Mouse (Mus musculus) embryonic facial prominence, embryonic 13.5 days (tissue): ENCODE data around the gene Rab27a. TPM values are rescaled to one million over a fixed set of nuclear protein-coding genes. Genes with fewer than 3 reads are reported as not detected.

Source experiments
- ATAC-seq: fragments of 200-750 bp; cut with Nextera tagmentation; 2 replicates; pipeline ENCODE4 v1.8.0; 2017; ENCODE audit warnings: low read depth; ENCODE audit not compliant: insufficient number of reproducible peaks, insufficient read depth, low FRiP score, low TSS enrichment
- H3K27ac ChIP-seq: fragments of 300-500 bp; sonication (generic); 2 replicates; pipeline ENCODE4 v1.5.1; 2015; ENCODE audit warnings: moderate library complexity, mild to moderate bottlenecking, inconsistent platforms
- H3K27me3 ChIP-seq: fragments of 300-500 bp; sonication (generic); 2 replicates; pipeline ENCODE4 v1.6.1; 2015; ENCODE audit warnings: mild to moderate bottlenecking, inconsistent platforms
- H3K36me3 ChIP-seq: fragments of 300-500 bp; sonication (generic); 2 replicates; pipeline ENCODE4 v1.6.1; 2015; ENCODE audit warnings: mild to moderate bottlenecking, inconsistent platforms
- H3K4me1 ChIP-seq: fragments of 300-500 bp; sonication (generic); 2 replicates; pipeline ENCODE4 v1.6.1; 2015; ENCODE audit warnings: inconsistent platforms
- H3K4me2 ChIP-seq: fragments of 300-500 bp; sonication (generic); 2 replicates; pipeline ENCODE4 v1.6.1; 2015; ENCODE audit warnings: moderate library complexity, mild to moderate bottlenecking, inconsistent platforms
- H3K4me3 ChIP-seq: fragments of 300-500 bp; sonication (generic); 2 replicates; pipeline ENCODE4 v1.5.1; 2015; ENCODE audit warnings: mild to moderate bottlenecking, inconsistent platforms
- H3K9ac ChIP-seq: fragments of 300-500 bp; sonication (generic); 2 replicates; pipeline ENCODE4 v1.6.1; 2015; ENCODE audit warnings: mild to moderate bottlenecking, inconsistent platforms
- H3K9me3 ChIP-seq: fragments of 300-500 bp; sonication (generic); 2 replicates; pipeline ENCODE4 v1.6.1; 2016; ENCODE audit warnings: inconsistent platforms
- WGBS: fragments of 180-500 bp; shearing (Covaris S2); methylation state at CpG from one replicate; pipeline ENCODE4 v1.1.7; 2015; ENCODE audit warnings: mixed read lengths; 5-methylcytosine and 5-hydroxymethylcytosine counted together
- polyA plus RNA-seq: library from polyadenylated mRNA; unstranded; fragments of >200 nt; fragmentation: Nextera tagmentation; extraction: Ambion mirVana; gene quantifications from 2 replicates; pipeline ENCODE4 v1.2.1, GENCODE M21; 2015

Gene Rab27a
- 9.7 and 10.1 TPM in 2 replicates for polyA plus RNA-seq

DNA sequence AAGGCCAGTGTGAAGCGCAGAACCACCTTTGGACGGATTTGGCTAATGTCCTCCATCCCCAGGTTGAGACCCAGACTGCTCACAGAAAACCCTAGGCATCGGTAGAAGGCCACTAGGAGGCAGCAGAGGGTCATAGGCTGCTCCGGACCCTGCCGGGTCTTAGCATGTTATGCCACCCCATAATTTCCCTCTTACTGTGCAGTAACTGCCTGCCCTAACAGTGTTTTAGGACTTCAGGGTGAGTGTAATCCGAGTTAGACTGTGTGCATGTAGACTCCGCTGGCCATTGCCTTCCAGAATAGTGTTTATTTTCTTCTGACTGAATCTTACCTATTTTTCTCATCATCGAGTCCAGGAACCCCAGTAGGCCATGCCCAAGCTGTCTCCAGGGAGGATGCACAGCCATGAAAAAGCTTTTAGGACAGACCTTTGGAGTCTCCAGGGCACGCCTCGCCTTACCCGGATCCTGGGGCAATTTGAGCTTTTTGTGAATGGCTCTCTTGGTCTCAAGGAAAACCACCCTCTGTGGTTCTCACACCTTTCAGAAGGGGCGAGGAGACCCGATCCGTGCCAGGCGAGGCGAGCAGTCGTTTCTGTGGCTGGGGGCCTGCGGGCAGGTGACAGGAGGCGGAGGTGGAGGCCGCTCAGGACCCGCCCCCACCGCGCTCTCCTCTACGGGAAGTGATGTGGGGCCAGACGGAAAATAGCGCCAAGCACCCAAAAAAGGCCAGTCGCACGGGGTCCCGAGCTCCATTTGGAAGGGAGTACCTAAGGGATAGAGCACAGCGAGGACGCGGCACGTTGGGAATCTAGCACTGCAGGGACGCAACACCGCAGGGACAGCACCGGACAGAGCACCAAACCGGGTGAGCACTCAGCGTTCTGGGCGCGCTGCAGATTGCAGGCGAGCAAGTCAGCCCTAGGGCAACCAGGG is at the start of gene Rab27a:
Gene Rab27a, plus strand, starts transcription at position 709 of the 934 bp plus-strand sequence.
- Histone ChIP-seq H3K4me3 (peak within 1 kb of the TSS; percentile 55), H3K36me3 (no peaks in the 10 kb centered on the region), H3K9ac (peak within 1 kb of the TSS; percentile 76), H3K27me3 (0 out of 2 replicates have a peak, but pooled peaks cover 3% of the 10 kb centered on the region), H3K4me1 (peaks cover 25% of the 10 kb centered on the region), H3K9me3 (no peaks in the 10 kb centered on the region), H3K27ac (peak within 1 kb of the TSS; percentile 41), H3K4me2 (peak within 1 kb of the TSS; percentile 94)
- ATAC-seq: peak; percentile 63
- under 1% methylated on average over 41 of the region's 41 CpGs for WGBS

- H3K4me3 ChIP-seq: no peak overlapping the region
- no peaks in the 10 kb centered on the region for H3K9me3 ChIP-seq
- no peak for ATAC-seq
- H3K9ac ChIP-seq: no peak overlapping the region
- H3K27me3 ChIP-seq: no peaks in the 10 kb centered on the region
- no peaks in the 10 kb centered on the region for H3K36me3 ChIP-seq
- H3K27ac ChIP-seq: no peak overlapping the region
- H3K4me1 ChIP-seq: no peaks in the 10 kb centered on the region
- no peak overlapping the region for H3K4me2 ChIP-seq
Observed at GRCm38 (mm10) chr9:72996167-72996566, 48.5 kb upstream of the Rab27a start.

DNA sequence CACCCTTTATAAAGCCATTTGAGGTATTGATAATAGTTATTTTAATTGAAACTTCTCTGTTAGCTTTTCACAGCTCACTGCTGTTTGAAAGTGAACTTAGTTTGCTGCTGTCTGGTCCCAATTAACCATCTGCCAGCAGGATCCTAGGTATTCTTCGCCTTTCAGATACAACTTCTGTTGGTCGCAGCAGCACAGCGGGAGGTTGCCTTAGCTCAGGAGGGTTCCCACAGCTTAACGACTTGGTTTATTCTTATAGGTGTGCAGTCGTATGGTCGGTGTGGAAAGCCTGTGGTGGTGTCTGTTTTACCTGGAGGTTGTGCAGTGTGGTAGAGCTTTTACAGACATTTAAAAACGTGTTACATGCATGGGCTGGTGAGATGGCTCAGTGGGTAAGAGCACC is 47.8 kb upstream of the Rab27a start:
- WGBS: 59% methylated on average over 7 of the region's 7 CpGs
- no peaks in the 10 kb centered on the region for H3K27me3 ChIP-seq
- no peak for ATAC-seq
- no peak overlapping the region for H3K4me3 ChIP-seq
- no peaks in the 10 kb centered on the region for H3K36me3 ChIP-seq
- H3K27ac ChIP-seq: no peak overlapping the region
- H3K9ac ChIP-seq: no peak overlapping the region
- no peaks in the 10 kb centered on the region for H3K4me1 ChIP-seq
- no peaks in the 10 kb centered on the region for H3K9me3 ChIP-seq
- H3K4me2 ChIP-seq: no peak overlapping the region

DNA sequence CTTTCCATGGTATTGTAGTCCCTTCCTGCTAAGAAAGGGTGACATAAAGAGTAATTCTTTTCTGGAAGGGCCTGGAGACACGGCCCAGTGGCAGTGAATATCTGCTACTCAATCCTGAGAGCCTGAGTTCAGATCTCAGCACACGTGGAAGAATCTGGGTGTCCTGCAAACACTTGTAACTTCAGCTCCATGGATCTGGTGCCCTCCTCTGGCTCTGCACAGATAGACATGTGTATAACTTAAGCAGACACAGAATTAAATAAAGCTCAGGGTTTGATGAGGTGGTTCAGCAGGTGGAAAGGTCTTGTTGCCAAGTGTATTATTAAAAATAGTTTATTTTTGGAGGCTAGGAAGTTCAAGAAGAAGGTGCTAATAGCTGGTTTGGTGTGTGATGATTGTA is 44.2 kb upstream of the Rab27a start:
- Histone ChIP-seq H3K9me3 (no peaks in the 10 kb centered on the region), H3K27ac (no peak overlapping the region), H3K9ac (no peak overlapping the region), H3K4me2 (no peak overlapping the region), H3K4me1 (no peaks in the 10 kb centered on the region), H3K4me3 (no peak overlapping the region), H3K27me3 (no peaks in the 10 kb centered on the region), H3K36me3 (0 out of 2 replicates have a peak, but pooled peaks cover 8% of the 10 kb centered on the region)
- 68% methylated on average over 2 of the region's 2 CpGs for WGBS
- ATAC-seq: no peak

- no peak overlapping the region for H3K4me2 ChIP-seq
- ATAC-seq: no peak
- whole genome bisulfite sequencing: 84% methylated on average over 13 of the region's 13 CpGs
- H3K36me3 ChIP-seq: peaks cover 17% of the 10 kb centered on the region
- no peaks in the 10 kb centered on the region for H3K9me3 ChIP-seq
- no peaks in the 10 kb centered on the region for H3K27me3 ChIP-seq
- no peak overlapping the region for H3K9ac ChIP-seq
- H3K4me1 ChIP-seq: no peaks in the 10 kb centered on the region
- H3K27ac ChIP-seq: no peak overlapping the region
- no peak overlapping the region for H3K4me3 ChIP-seq
Observed at GRCm38 (mm10) chr9:73001314-73002011, 43.2 kb upstream of the Rab27a start.

DNA sequence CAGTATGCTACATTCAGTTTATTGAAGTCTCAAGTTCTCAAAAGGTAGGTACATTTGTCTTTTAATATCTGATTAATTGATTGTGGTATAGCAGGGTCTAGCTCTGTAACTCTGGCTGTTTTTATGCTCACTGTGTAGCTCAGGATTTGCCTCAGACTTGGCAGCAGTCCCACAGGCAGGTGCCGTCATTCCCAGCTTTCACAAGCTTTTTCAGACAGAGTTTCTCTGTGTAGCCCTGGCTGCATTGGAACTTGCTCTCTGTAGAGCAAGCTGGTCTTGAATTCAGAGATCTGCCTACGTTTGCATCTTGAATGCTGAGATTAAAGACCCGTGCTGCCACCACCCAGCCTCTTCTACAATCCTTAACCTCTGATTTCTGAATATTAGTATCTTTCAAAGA is 42.5 kb upstream of the Rab27a start:
- WGBS: 76% methylated on average over 3 of the region's 3 CpGs
- no peak for ATAC-seq
- H3K36me3 ChIP-seq: peaks cover 17% of the 10 kb centered on the region

DNA sequence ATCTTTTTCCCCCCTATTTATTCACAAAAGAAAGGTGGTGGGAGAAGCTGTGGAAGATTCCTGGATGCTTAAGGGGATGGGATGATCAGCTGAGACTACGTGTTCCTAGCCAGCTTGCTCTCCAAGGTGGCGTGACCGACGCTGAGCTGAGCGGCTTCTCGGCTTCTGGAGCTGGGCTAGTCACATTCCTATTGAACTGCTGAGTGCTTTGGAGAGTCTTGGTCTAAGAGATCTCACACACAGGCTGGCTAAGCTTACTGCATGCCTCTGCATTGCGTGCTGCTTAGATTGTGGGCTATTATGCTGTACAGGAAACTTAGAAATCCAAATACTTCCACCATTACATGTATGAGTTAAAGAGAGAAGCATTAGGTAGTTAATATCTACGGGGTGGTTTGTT is 40.6 kb upstream of the Rab27a start:
- Histone ChIP-seq H3K4me3 (no peak overlapping the region), H3K27me3 (no peaks in the 10 kb centered on the region), H3K36me3 (peaks cover 17% of the 10 kb centered on the region), H3K27ac (no peak overlapping the region), H3K9me3 (no peaks in the 10 kb centered on the region), H3K4me2 (no peak overlapping the region), H3K9ac (no peak overlapping the region), H3K4me1 (no peaks in the 10 kb centered on the region)
- 85% methylated on average over 8 of the region's 8 CpGs for WGBS
- ATAC-seq: no peak

More for the DNA sequence above, 42.5 kb upstream of the Rab27a start:
- no peaks in the 10 kb centered on the region for H3K9me3 ChIP-seq
- H3K9ac ChIP-seq: no peak overlapping the region
- H3K4me1 ChIP-seq: no peaks in the 10 kb centered on the region
- no peak overlapping the region for H3K4me3 ChIP-seq
- H3K27me3 ChIP-seq: no peaks in the 10 kb centered on the region
- no peak overlapping the region for H3K27ac ChIP-seq
- H3K4me2 ChIP-seq: no peak overlapping the region

DNA sequence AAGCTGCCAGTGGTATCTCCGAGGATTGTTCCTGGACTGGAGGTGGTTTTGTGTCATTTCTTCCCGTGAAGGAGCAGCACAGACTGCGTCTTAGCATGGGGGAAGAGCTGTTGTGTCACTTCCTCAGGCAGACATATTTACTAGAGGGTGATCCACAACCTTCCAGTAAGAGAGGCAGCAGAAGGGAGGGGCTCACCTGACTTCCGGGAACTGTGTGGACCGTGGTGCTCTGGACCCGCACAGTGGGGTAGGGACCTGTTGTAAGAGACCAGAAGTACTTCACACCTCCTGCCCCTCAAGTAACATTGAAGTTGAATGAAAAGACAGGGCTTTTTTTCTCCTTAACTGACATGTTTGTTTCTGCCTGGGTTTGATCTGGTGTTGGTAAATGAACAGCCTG is 39.5 kb upstream of the Rab27a start:
- Histone ChIP-seq H3K4me1 (no peaks in the 10 kb centered on the region), H3K27me3 (no peaks in the 10 kb centered on the region), H3K9me3 (no peaks in the 10 kb centered on the region), H3K4me2 (no peak overlapping the region), H3K9ac (no peak overlapping the region), H3K4me3 (no peak overlapping the region), H3K27ac (no peak overlapping the region), H3K36me3 (peaks cover 17% of the 10 kb centered on the region)
- WGBS: 86% methylated on average over 6 of the region's 6 CpGs
- ATAC-seq: no peak

DNA sequence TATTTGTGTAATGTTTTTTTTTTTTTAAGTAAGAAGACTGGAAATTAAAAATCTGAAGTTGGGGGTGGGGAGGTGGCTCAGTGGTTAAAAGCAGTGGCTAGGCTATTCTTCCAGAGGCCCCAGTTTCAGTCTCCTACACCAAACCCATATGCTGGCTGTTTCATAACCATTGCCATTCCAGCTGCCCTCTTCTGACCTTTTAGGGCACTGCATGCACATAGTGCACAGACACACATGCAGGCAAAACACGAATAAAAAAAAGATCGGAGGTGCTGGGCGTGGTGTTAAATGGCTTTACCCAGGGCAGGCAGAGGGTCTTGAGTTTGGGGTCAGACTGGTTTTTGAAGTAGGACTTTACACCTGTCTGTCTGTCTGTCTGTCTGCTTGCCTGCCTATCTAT is 38.5 kb upstream of the Rab27a start:
- Histone ChIP-seq H3K4me3 (no peak overlapping the region), H3K36me3 (peaks cover 24% of the 10 kb centered on the region), H3K27me3 (no peaks in the 10 kb centered on the region), H3K9ac (no peak overlapping the region), H3K27ac (no peak overlapping the region), H3K4me1 (no peaks in the 10 kb centered on the region), H3K4me2 (no peak overlapping the region), H3K9me3 (no peaks in the 10 kb centered on the region)
- no peak for ATAC-seq
- 95% methylated on average over 3 of the region's 3 CpGs for WGBS

- no peak overlapping the region for H3K4me3 ChIP-seq
- H3K9me3 ChIP-seq: no peaks in the 10 kb centered on the region
- 67% methylated on average over 3 of the region's 3 CpGs for whole genome bisulfite sequencing
- H3K27me3 ChIP-seq: no peaks in the 10 kb centered on the region
- no peak overlapping the region for H3K27ac ChIP-seq
- no peaks in the 10 kb centered on the region for H3K4me1 ChIP-seq
- no peak overlapping the region for H3K4me2 ChIP-seq
- no peak overlapping the region for H3K9ac ChIP-seq
- no peak for ATAC-seq
- H3K36me3 ChIP-seq: peaks cover 34% of the 10 kb centered on the region
Observed at GRCm38 (mm10) chr9:73008384-73008783, 36.3 kb upstream of the Rab27a start.

DNA sequence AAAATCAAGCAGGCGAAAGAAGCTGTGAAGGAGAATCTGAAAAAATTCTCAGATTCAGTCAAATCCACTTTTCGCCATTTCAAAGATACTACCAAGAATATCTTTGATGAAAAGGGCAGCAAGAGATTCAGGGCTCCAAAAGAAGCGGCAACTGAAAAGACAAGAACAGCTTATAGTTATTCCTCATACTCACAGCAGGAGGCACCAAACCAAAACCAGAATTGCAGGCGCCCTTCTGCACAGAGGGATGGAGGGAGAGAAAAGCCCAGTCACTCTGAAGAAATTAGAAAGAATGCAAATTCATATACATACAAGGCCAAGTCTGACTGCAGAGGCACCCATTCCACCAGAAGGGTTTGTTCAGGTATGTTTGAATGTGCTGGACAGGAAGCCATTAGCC is 32.0 kb upstream of the Rab27a start:
- WGBS: 86% methylated on average over 4 of the region's 4 CpGs
- Histone ChIP-seq H3K9ac (no peak overlapping the region), H3K9me3 (no peaks in the 10 kb centered on the region), H3K4me1 (no peaks in the 10 kb centered on the region), H3K27ac (no peak overlapping the region), H3K4me2 (no peak overlapping the region), H3K4me3 (no peak overlapping the region), H3K36me3 (peaks cover 61% of the 10 kb centered on the region), H3K27me3 (no peaks in the 10 kb centered on the region)
- no peak for ATAC-seq

DNA sequence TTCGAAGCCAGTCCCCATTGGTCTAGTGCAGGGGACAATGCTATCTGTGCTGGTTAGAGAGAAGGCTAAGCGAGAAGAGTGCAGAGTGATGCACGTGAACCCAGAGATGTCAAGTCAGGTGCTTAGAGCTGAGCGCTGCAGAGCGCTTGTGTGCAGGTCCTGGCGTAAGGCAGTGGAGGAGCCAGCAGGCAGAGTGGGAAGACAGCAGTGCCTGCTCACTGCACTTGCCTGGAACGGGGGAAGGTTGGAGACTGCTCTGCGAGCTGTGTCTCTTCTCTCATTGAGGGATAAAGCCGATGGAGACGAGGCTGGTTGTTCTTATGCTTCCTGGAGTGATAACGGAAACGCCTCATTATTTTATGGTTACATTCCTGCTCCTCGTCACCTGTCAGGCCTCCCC is 29.9 kb upstream of the Rab27a start:
- H3K4me1 ChIP-seq: no peaks in the 10 kb centered on the region
- ATAC-seq: no peak
- H3K27ac ChIP-seq: no peak overlapping the region
- peaks cover 79% of the 10 kb centered on the region for H3K36me3 ChIP-seq
- H3K9me3 ChIP-seq: no peaks in the 10 kb centered on the region
- 82% methylated on average over 13 of the region's 13 CpGs for WGBS
- H3K9ac ChIP-seq: no peak overlapping the region
- H3K4me2 ChIP-seq: no peak overlapping the region
- no peaks in the 10 kb centered on the region for H3K27me3 ChIP-seq
- no peak overlapping the region for H3K4me3 ChIP-seq
